Mouse (Mus musculus): ENCODE measurements around the gene Tango6. TPM values are rescaled to one million over a fixed set of nuclear protein-coding genes. Genes with fewer than 3 reads are reported as not detected.

Tango6 gene
- total RNA-seq, 2 experiments from 2014 or later: 0.15 to 2.1 TPM

DNA sequence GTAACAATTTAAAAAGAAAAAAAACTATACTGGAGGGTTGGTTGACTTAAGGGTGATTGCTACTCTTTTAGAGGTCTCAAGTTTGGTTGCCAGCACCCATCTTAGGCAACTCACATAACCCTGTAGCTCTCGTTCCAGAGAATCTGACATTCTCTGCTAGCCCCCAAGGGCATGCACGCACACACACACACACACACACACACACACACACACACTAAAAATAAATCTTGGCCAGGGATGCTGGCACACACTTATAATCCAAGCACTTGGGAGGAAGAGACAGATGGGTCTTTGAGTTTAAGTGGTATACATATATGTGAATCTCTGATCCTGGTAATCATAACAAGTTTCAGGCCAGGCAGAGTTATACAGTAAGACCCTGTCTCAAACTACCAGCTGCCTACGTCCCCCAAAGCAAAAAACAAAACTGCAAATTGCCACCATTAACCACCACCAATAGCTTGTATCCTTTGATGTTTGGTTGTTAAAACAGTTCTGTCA, 14.9 kb downstream of the Tango6 start:
- no peak for ATAC-seq (replicated peaks; ENCODE audit: low FRiP score, poor library complexity, severe bottlenecking)

GRCm38 (mm10) chr8:106699588-106699987, 16.7 kb downstream of the Tango6 start:
- ATAC-seq (replicated peaks; ENCODE audit: low FRiP score, poor library complexity, severe bottlenecking): no peak

- ATAC-seq (replicated peaks; ENCODE audit: low FRiP score, poor library complexity, severe bottlenecking): no peak
These were observed 17.3 kb downstream of the Tango6 start for GRCm38 (mm10) chr8:106700131-106700530.

- no peak for ATAC-seq (replicated peaks; ENCODE audit: low FRiP score, poor library complexity, severe bottlenecking)
These were observed 18.5 kb downstream of the Tango6 start for GRCm38 (mm10) chr8:106701360-106701759.

- ATAC-seq (replicated peaks; ENCODE audit: low FRiP score, poor library complexity, severe bottlenecking): no peak
These were observed 21.5 kb downstream of the Tango6 start for GRCm38 (mm10) chr8:106704199-106704900.

GRCm38 (mm10) chr8:106704901-106705321, 22.0 kb downstream of the Tango6 start:
- no peak for ATAC-seq (replicated peaks; ENCODE audit: low FRiP score, poor library complexity, severe bottlenecking)

GRCm38 (mm10) chr8:106706194-106706593, 23.3 kb downstream of the Tango6 start:
- ATAC-seq (replicated peaks; ENCODE audit: low FRiP score, poor library complexity, severe bottlenecking): no peak

DNA sequence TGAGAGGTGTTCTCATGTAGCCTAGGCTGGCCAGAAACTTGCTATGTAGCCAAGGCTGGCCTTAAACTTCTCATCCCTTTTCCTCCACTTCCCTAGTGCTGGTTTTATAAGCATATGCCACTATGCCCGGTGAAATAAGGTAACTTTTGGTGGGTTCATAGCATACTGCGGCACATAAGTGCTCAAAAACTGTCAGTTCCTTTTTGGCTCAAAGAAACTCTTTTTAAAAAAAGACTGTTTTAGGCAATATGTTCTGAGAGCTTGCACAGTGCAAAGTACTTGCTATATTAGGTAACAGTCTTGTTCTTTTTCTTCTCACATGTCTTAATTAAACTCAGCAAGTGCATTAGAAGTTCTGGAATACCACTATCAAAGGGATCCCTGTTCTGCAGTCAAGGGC, 27.1 kb downstream of the Tango6 start:
- ATAC-seq (replicated peaks; ENCODE audit: low FRiP score, poor library complexity, severe bottlenecking): no peak

DNA sequence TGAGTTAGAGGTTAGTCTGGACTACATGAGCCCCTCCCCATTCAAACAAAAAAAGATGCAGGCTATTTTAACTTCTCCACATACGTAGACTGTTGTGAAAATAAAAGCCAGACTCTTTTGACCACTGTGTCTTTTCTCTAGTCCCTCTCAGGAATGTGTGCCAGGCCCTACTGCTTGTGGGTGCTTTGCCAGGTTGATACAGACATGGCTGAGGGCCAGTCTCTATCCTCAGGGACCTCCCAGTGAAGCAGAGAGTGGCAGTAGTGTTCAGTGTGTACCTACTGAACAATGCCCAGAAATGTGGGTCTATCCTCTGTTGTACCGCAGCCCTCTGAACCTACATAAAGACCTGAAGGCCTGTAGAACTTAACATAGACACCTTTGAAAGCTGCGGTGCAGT, 29.6 kb downstream of the Tango6 start:
- ATAC-seq (replicated peaks; ENCODE audit: low FRiP score, poor library complexity, severe bottlenecking): no peak

GRCm38 (mm10) chr8:106714297-106714696, 31.4 kb downstream of the Tango6 start:
- ATAC-seq (replicated peaks; ENCODE audit: low FRiP score, poor library complexity, severe bottlenecking): no peak

GRCm38 (mm10) chr8:106718091-106718500, 35.2 kb downstream of the Tango6 start:
- ATAC-seq (replicated peaks; ENCODE audit: low FRiP score, poor library complexity, severe bottlenecking): no peak

- ATAC-seq (replicated peaks; ENCODE audit: low FRiP score, poor library complexity, severe bottlenecking): no peak
These were observed 38.1 kb downstream of the Tango6 start for GRCm38 (mm10) chr8:106720921-106721320.

DNA sequence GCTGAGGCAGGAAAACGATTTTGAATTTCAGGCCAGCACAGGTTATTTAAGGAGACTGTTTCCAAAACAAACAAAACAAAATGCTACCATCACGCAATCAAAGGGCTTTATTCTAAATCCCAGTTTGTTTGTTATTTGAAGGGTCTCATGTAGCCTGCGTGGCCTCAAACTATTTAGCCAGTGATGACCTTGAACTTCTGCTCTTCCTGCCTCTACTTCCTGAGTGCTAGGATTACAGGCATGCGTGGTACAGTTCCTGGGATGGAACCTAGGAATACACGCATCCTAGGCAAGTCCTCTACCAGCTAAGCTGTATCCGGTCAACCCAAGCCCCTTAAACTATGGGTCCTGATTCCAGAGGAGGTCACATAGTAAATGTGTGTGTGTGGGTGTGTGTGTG, 39.6 kb downstream of the Tango6 start:
- no peak for ATAC-seq (replicated peaks; ENCODE audit: low FRiP score, poor library complexity, severe bottlenecking)

DNA sequence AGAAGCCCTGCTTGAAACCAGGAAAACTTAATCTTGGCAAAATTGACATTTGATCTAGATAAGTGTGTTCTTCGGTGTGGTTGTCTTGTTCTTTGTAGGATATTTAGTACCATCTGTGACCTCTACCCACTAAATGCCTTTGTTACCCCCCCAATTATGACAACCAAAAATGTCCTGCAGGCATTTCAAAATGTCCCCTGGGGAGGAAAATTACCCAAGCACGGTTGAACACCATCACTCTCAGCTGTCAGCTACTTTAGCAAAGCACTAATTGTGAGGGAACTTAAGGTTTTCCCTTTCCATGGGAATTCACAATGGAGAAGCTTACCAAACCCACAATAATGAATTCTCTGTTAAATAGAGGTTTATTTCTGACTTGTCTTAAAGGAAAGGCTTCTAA, 41.1 kb downstream of the Tango6 start:
- ATAC-seq (replicated peaks; ENCODE audit: low FRiP score, poor library complexity, severe bottlenecking): no peak

DNA sequence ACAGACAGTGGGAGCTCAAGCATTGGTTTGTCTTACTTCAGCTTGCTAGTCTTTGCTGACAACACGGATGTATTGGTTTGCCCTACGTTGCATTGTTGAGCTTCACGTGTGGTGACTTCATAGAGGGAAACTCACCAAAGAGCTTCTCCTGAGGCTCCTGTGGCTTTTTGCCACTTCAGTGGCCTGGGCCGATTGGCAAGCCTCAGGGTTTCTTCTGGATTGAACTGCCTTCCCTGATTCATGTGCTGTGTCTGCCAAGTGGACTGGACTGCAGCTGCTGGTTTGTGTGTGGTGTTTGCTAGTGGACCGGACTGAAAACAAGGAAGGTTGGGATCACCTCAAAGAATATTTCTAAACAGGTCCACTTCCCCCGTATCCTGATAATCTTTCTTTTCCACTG, 43.7 kb downstream of the Tango6 start:
- no peak for ATAC-seq (replicated peaks; ENCODE audit: low FRiP score, poor library complexity, severe bottlenecking)

GRCm38 (mm10) chr8:106727241-106727835, 44.5 kb downstream of the Tango6 start:
- ATAC-seq (replicated peaks; ENCODE audit: low FRiP score, poor library complexity, severe bottlenecking): no peak

DNA sequence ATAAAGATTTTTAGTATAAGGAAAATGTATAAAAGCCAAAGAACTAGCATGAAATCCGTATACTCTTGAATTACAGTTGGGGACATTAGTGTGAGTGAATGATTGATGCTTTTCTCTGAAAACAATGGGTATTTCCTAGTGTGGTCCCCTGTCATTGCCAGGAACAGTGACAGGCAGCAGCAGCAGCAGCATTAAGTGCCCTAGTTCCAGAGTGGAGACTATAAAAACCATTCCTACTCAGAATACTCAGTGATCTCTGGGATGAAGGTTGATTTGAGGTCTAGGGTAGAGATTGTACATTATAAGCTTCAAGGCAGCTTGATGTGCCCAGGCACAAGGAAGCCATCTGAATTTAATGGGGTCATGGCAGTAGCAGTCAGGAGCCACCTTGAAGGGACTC, 45.0 kb downstream of the Tango6 start:
- no peak for ATAC-seq (replicated peaks; ENCODE audit: low FRiP score, poor library complexity, severe bottlenecking)

DNA sequence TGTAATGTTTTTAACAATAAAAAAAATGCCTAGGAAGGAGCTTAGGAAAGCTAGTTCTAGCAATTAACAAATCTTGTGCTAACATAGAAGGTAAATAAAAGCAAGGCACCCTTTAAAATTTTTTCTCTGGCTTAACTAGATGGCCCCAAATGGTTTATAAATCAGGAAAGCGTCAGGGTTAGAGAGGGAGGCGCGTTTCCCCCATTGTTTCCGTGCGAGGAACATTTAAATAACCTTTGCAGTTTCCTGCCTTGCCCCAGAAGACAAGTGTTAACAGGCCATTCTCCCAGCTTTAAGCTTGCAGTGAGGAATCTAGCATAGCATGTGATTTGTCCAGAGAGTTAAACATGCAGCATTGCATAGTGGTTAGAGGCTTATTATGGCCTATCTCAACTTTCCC, 50.1 kb downstream of the Tango6 start:
- no peak for ATAC-seq (replicated peaks; ENCODE audit: low FRiP score, poor library complexity, severe bottlenecking)

- no peak for ATAC-seq (replicated peaks; ENCODE audit: low FRiP score, poor library complexity, severe bottlenecking)
These were observed 50.8 kb downstream of the Tango6 start for GRCm38 (mm10) chr8:106733703-106734102.

- no peak for ATAC-seq (replicated peaks; ENCODE audit: low FRiP score, poor library complexity, severe bottlenecking)
These were observed 51.4 kb downstream of the Tango6 start for GRCm38 (mm10) chr8:106734222-106734621.

DNA sequence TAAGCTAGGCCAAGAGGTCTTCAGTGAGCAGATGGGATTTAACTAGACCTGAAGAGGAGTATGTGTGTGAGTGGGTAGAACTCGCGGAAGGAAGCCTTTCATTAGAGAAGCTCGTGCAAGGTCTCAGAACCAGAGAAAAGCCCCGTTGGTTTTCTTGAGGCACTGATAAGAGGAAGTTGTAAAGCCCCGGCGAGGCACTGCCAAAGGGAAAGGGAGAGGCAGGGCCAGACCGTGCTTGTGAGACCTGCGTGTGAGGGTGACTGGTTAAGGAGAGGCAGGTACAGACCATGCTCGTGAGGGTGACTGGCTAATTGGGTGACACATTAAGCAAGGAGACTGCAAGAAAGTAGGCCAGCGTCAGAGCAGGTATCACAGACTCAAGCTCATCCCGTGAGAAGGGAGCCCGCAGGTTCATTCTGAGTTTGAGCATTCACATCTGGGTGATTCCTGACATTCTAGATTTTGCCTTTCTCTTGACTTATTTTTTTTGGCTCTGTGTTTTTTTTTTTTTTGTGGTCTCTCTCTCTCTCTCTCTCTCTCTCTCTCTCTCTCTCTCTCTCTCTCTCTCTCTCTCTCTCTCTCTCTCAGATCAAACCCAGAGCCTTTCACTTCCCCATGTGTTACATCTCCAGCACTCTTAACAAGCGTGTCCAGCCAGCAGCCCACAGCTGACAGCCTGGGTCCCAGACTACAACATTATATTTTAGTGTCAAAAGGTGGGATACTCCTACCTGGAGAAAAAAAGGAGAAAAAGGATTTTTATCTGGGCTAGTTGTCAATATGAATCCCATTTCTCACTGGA, 54.2 kb downstream of the Tango6 start:
- no peak for ATAC-seq (replicated peaks; ENCODE audit: low FRiP score, poor library complexity, severe bottlenecking)

Data from erythroid progenitor cell, adult 5-6 weeks (primary cell).